Mouse (Mus musculus): ENCODE data around the gene Dll4.

DNA sequence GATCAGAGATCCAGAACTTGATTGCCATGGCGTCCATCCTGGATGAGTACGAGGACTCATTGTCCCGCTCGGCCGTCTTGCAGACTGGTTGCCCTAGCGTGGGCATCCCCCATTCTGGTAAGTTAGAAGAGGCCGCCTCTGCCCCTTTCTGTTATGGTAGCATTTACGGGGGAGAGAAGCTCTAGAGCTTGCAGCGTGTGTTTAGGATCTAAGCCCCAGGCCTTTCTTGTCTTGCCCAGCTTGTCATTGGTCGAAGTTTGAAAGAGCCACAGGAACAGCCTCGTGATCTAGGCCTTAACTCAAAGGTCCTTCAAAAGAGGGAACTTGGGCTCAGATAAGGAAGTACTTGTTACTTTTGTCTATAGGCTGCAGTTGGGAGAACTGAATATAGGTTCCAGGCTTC, 36.6 kb upstream of the Dll4 start:
- TF ChIP-seq CTCF (IDR thresholded peaks at IDR 0.05): no peak
- no peak for TF ChIP-seq EP300 (IDR thresholded peaks at IDR 0.05)

All from lung, postnatal 0 days (tissue).